Mouse (Mus musculus) layer of hippocampus, adult 9-10 months (tissue): ENCODE measurements around the gene Iqcn.

Source experiments
- DNase-seq: peaks from one replicate; pipeline ENCODE4 v3.0.0; 2022; ENCODE audit warnings: low spot score

Gene Iqcn

DNA sequence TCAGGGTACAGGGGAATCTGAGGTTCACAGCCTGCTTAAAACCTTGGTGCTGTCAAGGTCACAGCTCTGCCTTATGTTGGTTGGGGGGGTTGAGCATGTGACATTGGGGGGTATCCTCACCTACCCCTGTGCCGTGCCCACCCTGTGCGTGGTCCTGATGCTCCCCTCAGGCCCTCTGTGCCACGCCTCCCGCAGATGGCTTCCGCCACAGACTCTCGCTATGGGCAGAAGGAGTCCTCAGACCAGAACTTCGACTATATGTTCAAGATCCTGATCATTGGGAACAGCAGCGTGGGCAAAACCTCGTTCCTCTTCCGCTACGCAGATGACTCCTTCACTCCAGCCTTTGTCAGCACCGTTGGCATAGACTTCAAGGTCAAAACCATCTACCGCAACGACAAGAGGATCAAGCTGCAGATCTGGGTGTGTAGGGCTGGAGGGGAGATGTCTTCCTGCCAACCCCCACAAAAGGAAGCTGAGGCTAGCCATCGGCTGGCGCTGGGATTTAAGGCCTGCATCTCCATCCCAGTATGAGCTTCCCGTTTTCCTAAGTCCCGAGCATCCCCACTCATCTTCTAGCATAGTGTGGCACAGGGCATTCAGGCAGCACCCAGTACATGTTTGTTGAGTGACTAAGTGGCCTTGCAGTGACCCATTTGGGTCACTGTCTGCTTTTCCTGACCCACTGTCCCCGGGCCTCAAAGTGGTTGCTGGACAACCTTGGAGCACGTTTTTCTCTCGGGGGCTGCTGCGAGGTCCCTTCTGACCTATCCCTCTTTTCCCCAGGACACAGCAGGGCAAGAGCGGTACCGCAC lies 52.6 kb downstream of the Iqcn start:
- no peak for DNase-seq

DNA sequence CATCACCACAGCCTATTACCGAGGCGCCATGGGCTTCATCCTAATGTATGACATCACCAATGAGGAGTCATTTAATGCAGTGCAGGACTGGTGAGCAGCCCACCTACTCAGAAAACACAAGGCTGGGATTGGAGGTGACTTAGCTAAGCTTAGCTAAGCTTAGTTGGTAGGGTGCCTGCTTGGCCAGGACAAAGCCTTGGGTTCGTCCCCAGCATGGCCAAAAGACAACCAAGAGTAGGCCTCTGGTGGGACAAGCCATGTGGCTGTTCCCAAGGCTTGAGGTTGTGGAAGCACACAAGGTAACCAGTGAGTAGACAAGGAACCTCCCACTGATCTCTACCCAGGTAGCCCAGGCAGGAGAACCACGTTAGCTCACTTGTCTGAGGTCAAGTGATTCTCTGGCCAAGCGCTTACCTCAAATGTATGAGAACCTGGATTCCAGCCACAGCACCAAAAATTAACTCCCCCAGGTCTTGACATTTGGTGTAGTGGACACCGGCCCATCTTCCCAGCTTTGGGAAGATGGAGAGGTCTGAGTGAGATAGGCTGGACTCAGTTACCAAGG lies 53.3 kb downstream of the Iqcn start:
- DNase-seq = no peak

DNA sequence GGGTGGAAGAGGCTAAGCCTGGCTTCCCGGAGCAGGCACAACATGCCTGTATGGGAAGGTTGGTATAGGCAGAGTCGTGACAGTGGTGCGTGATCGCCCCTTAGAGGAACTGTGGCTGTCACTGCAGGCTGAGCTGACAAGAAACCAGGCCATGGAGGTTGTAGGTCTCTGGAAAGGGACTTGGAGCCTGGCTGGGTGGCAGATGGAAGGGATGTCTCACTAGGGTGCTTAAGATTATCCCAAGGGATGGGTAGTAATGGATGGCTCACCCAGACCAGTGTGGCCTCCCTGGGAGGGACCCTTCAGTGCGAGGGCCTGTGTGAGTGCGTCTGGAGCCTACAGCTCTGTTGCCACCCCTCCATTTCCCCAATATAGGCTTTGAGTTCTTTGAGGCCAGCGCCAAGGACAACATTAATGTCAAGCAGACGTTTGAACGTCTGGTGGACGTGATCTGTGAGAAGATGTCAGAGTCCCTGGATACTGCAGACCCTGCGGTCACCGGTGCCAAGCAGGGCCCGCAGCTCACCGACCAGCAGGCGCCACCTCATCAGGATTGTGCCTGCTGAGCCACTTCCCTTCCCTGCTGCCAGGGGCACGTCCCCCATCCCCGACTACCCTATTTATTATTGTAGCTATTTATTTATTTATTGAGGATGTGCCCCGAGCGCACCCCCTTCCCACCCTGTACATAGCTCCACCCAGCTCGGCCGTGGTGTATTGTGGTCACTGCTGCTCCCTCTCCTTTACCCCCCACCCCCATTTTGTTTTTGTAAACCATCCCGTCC lies 54.5 kb downstream of the Iqcn start:
- DNase-seq = no peak

DNA sequence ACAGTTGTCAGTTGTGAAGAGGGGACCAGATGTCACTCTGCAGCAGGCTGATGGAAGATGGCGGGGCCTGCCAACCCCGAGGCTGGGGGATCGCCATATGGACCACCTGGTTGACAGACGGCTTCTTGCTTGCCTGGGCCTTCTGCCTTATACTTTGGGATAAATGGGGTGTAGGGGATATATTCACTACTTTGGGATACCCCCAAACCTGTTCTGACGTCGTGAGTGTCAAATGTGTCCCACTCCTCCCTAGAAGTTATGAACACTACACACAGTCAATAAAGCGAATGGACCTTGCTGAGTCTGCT lies 55.0 kb downstream of the Iqcn start:
- DNase-seq = no peak

DNA sequence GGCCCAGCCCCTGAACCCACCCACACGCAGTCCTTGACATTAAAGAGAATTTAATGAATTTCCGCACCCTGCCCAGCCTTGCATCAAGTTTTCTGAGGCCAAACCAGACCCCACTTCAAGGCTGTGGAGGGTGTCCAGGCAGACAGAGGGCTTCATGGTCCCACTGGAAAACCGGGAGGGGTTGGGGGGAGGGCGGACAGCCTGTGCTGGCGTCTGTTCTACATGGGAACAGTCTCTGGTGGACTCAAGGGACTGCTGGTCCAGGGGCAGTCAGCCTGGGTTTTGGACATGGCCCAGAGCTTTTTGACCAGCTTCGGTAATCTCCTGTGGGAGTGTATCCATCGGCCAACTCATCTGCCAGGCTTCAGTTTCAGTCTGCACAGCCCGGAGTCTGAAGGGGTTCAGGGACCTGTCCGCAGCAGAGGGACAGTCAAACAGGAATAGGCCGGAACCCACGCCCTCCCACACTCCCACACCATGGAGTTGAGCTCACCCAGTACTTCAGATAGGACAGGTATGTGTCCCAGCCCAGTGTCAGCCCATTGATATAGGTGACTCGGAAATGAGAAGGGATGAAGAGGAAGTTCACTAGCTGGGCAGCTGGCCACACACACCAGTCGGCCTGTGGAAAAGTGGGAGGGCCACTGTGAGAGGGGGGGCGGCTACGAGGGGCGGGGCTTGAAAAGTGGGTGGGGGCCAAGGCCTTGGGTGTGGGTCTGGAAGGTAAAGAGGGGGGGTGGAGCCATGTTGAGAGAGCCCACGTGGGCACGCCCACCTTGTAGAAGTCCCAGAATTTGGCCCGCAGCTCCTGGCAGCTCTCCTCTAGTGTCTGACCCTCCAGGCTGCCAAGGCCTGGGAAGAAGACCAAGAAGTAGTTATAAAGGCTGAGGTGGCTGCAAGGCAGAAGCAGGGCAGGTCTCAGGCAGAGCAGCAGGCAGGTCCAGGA lies 55.6 kb downstream of the Iqcn start:
- no peak for DNase-seq

DNA sequence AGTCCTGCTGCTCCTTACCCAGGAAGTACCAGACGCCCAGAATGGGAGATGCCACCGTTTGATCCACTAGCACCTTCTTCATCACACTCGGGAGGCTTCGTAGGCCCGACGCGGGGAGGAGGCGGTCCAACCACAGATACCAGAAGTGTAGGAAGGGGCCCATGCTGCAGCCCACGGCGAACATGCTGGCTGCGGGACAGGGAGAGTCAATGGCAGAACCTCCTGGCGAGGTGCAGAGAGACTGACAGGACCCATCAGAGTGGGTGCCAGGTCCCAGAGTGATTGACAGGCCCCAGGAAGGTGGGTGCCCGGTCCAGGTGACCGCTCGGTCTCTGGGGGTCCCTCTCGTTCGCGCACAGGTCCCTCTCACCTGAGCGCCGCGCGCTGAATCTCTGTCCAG lies 57.1 kb downstream of the Iqcn start:
- DNase-seq = no peak

DNA sequence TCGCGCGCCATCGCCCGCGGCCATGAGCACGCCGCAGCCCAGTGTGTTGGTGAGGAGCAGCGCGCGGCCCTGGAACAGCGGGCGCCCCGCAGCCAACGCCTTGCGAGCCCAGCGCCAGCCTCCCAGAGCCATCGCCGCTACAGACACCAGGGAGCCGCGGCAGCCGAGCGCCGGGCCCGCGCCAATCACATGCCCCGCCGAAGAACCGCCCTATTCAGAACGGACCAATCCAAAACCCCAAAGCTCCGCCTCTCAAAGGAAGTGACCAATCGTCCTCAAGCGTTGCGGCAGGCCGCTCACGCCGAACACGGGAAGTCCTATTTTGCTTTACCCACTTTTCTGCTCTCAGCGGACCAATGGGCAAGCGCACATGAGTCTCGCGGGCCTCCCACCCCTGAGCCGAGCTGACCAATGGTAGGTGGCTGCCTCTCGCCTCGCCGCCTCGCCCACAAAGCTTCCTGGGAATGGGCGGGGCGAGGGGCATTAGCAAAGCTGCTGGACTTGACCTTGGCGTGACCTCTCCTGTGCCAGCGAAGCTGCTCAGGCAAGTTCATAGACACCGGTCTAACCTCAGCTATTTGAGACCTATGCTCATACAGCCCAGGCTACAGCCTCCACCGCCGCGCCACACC lies 57.6 kb downstream of the Iqcn start, which contains the start of gene Mpv17l2:
TSS of gene Mpv17l2 (minus strand) at position 172 of the 632 bp plus-strand sequence.
- peak; percentile 94 for DNase-seq

DNA sequence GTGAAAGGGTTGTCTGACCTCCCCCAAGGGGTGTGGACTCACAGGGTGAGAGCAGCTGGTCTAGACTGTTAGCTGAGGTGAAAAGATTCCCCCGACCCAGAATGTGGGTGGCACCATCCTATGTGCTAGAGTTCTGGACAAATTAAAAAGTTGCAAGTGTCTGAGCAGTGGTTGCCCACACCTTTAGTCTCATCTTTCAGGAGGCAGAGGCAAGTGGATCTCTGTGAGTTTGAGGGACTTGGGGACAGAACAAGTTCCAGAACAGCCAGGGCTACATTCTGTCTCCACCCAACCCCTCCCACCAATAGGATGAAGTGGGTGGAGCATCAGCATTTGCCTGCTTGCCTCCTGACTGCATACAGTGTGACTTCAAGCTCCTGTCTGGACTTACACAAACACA lies 58.9 kb downstream of the Iqcn start:
- no peak for DNase-seq

DNA sequence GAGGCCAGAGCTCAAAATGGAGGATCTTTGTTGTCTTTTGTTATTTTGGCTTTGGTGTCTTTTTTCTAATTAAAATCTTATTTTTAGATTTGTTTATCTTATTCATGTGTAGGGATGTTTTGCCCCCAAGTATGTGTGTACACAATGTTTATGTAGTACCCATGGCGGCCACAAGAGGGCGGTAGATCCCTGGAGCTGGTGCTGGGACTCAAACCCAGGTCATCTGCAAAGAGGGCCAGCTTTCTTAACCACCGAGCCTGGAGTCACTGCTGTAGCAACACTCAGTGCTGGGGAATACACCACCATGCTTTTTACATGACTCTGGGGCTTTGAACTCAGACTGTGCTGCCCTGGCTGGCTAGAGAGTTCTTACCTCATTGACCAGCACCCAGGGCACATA lies 60.1 kb downstream of the Iqcn start:
- no peak for DNase-seq

DNA sequence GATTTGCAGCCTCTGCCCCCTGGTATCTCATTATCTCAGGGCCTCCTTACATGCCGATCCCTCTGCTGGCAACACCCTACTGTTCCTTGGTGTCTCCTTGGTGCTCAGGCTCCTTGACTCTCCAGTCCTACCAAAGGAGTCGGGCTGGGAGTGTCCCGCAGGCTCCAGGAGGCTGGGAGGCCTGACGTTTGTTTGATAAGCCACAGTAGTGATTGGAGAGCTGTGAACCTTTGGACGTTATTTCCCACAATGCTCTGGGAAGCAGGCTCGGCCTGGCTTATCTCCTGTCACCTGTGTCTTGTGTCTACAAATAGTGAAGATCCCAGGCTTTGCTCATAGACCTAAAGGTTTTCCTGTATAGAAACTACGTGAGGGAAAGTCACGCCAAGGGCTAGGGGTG lies 60.8 kb downstream of the Iqcn start:
- no peak for DNase-seq

DNA sequence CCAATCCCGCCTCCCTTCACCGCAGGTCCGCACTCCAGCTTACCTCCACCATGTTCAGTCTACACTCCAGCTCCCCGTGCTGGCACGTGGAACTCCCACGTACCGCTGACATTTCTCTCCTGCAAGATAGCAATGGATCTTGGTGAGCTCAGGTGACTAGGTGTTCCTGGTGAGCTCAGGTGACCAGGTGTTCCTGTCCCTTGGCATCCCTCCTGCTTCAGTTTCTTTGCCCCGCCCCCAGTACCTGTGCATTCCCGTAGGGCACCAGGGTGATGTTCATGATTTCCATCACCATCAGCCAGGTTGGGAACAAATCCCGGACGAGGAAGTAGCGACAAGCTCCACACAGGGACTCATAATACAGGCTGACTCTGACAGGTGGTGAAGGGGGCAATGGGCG lies 61.4 kb downstream of the Iqcn start:
- DNase-seq = no peak

DNA sequence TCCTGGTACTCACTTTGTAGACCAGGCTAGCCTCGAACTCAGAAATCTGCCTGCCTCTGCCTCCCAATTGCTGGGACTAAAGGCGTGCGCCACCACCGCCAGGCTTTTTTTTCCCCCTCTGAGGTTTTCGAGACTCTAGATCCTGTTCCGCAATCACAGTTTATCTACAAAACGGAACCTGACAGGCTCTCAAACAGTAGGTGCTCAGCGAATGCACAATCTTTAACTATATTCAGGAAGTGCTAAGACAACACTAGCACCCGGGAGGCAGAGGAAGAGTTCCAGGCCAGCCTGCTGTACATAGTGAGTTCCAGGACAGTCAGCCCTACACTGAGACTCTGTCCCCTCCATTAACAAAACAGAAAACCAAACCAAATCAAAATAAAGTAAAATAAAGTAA lies 62.1 kb downstream of the Iqcn start:
- DNase-seq = no peak

DNA sequence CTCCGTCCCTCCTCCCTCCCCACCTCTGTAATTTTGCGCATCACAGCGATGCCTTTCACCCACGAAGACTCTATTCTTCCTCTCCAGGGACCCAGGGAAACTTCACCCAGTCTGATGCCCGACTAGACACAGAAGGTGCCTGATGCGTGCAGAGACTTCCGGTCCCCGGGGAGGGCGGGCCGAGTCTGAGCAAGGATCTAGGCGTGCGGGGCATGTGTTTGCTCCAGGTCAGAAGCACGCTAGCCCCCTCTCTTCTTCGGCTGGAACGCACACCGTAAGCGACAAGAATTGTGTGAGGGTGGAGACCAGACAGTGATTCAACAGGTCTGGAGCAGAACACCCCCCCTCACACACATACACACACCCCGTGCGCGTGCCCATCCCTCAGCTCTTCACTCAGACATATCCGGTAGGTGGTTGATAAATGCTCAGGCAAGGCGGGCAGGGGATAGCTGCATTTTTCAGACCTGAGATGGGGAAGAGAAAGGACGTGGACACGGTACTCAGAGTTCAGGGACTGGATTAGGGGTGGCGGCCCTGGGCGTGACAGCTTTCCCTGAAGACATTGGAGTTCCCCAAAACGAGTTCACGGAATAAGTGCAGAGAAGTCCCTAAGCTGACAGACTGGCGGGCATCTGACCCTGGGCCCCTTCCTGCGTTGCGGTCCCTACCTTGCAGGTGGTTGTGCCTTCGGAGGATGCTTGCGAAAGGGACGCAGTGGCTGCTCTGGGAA lies 62.7 kb downstream of the Iqcn start:
- DNase-seq = no peak

DNA sequence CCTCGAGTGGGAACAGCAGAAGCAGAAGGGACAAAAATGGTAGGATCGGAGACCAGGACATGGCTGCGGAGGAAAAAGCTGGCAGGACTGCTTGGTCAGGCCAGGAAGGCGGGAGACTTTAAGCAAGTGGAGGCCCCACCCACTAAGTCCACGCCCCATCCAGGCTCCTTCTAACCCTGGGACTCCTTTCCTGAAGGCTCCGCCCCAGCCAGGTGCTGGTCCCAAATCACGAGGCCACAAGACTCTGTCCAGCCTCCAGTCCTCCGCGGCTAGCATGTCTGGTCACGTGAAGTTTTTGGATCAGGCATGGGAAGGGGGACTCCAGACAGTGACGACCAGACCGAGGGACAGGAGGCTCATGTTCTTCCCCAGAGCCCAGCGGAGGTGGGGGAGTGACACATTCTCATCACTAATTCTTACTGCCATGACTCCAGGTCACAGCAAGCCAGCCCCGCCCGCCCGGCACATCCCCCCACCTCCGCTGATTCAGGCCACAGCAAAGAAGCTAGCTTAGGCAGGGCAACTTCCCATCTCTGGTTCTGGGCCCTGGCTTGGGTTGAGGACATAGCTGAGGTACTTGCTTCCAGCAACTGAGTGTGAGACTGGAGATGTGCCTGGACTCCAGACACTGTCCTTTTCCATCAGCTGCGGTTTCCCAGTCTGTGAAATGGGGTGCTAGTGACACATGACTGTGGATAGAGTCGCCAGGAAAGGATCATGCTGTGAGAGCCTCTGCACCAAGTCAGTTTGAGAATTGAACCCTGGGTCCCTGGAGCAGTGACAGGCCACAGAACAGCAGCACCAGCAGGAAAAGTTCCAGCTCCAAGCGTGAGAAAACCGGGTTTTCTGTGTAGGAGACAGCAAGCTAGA lies 63.5 kb downstream of the Iqcn start:
- no peak for DNase-seq
